ENCODE assay signal across 7 mouse cellular contexts in the genomic region with DNA sequence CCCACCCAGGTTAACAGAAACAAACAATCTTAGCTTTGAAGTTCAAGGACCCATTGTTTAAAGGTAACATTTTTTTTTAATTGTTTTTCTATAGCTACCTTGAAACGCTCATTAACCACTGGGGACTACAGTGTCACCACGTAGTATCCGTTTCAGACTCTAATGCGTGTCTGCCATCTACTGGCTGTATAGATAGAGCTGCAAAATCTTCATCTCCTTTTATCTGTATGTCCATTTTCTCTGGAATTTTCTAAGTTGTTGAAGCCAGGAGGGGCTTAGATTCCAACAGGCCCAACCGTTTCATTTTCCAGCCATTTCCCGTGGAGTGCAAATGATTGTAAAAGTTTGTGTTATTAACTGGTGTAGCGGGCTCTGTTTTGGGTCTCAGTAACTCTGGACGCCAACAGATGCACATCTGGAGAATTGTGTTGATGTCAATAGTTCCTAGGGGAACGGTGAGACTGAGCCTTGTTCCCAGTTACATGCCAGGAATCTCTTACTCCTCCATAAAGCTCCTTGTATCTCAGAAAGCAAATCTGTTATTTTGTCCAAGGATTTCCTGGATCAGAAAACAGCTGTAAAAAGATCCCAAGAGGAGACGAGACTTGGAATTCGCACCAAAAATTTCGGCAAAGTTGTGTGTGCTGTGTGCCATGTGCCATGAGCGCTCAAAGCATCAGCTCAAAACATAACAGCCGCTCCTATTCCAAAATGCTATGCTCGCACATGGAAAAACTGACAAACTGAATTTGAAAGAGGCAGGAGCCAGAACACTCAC.
A peak's percentile ranks its signal among the peaks of the same experiment; 100 is the strongest.
DNase-seq lines count a peak whose midpoint lies in the region; ATAC-seq and TF ChIP-seq lines count a peak whose summit lies in the region.

No protein-coding gene starts in this region.

- no peak for ATAC-seq in kidney, postnatal 0 days (replicated peaks; ENCODE audit: low FRiP score, low read depth)
- ATAC-seq in kidney, embryonic 16.5 days (ENCODE audit: low FRiP score, low TSS enrichment), result no peak
- no peak for ATAC-seq in embryonic facial prominence, embryonic 14.5 days (ENCODE audit: low read depth)

- H3K27me3 ChIP-seq in kidney, postnatal 0 days (ENCODE audit: insufficient read depth, low read length), result no peaks in the 10 kb centered on the region
- no peaks in the 10 kb centered on the region for H3K27me3 ChIP-seq in kidney, embryonic 16.5 days (ENCODE audit: insufficient read depth, low read length)
- no peaks in the 10 kb centered on the region for H3K27me3 ChIP-seq in embryonic facial prominence, embryonic 14.5 days (replicated peaks; ENCODE audit: control insufficient read depth, insufficient read depth, low read length)

- H3K27ac ChIP-seq in kidney, postnatal 0 days, result no peak overlapping the region
- H3K27ac ChIP-seq in kidney, embryonic 16.5 days (ENCODE audit: low read length), result no peak overlapping the region
- peak overlapping the region; percentile 21; the same call in 1 of the 2 replicates for H3K27ac ChIP-seq in embryonic facial prominence, embryonic 14.5 days (replicated peaks; ENCODE audit: low read depth, low read length)

- no peak overlapping the region for H3K4me2 ChIP-seq in kidney, postnatal 0 days (ENCODE audit: low read length)
- H3K4me2 ChIP-seq in kidney, embryonic 16.5 days (replicated peaks; ENCODE audit: low read depth, low read length), result no peak overlapping the region
- H3K4me2 ChIP-seq in embryonic facial prominence, embryonic 14.5 days (ENCODE audit: low read depth, low read length), result no peak overlapping the region

- H3K9me3 ChIP-seq in kidney, postnatal 0 days (replicated peaks; ENCODE audit: low read length), result no peaks in the 10 kb centered on the region
- peaks cover 4% of the 10 kb centered on the region; the same call in 1 of the 2 replicates for H3K9me3 ChIP-seq in kidney, embryonic 16.5 days (ENCODE audit: low read length)
- H3K9me3 ChIP-seq in embryonic facial prominence, embryonic 14.5 days (ENCODE audit: control insufficient read depth, low read length), result no peaks in the 10 kb centered on the region

- no peaks in the 10 kb centered on the region for H3K36me3 ChIP-seq in kidney, postnatal 0 days (ENCODE audit: insufficient read depth, low read length)
- no peaks in the 10 kb centered on the region for H3K36me3 ChIP-seq in kidney, embryonic 16.5 days (ENCODE audit: insufficient read depth, low read length)
- H3K36me3 ChIP-seq in embryonic facial prominence, embryonic 14.5 days (ENCODE audit: control insufficient read depth, insufficient read depth, low read length), result no peaks in the 10 kb centered on the region

- peak; percentile 77 for DNase-seq in kidney, postnatal 0 days (ENCODE audit: low spot score)
- peak; percentile 63 for DNase-seq in R1 (ENCODE audit: low read depth, low spot score)
- DNase-seq in embryonic facial prominence, embryonic 14.5 days (ENCODE audit: low spot score), result peak; percentile 68
- peak; percentile 52 for DNase-seq in kidney, postnatal 14 days
- peak; percentile 20 for DNase-seq in right cerebral cortex, postnatal 36 days (ENCODE audit: low spot score in 2 of 2)
- DNase-seq in lung, postnatal 14 days, result no peak

- WGBS in kidney, postnatal 0 days, result 61% methylated on average over 15 of the region's 15 CpGs
- 65% methylated on average over 15 of the region's 15 CpGs for WGBS in kidney, embryonic 16.5 days
- WGBS in embryonic facial prominence, embryonic 14.5 days, result 52% methylated on average over 15 of the region's 15 CpGs

- no peaks in the 10 kb centered on the region for H3K4me1 ChIP-seq in kidney, postnatal 0 days (replicated peaks; ENCODE audit: insufficient read depth, low read length)
- no peaks in the 10 kb centered on the region for H3K4me1 ChIP-seq in kidney, embryonic 16.5 days (ENCODE audit: insufficient read depth, low read length)
- H3K4me1 ChIP-seq in embryonic facial prominence, embryonic 14.5 days (ENCODE audit: control insufficient read depth, insufficient read depth, low read length), result no peaks in the 10 kb centered on the region

- no peak overlapping the region for H3K9ac ChIP-seq in kidney, postnatal 0 days (ENCODE audit: low read depth, low read length)
- no peak overlapping the region for H3K9ac ChIP-seq in kidney, embryonic 16.5 days (replicated peaks; ENCODE audit: low read length)
- H3K9ac ChIP-seq in embryonic facial prominence, embryonic 14.5 days (ENCODE audit: low read depth, low read length), result no peak overlapping the region

- H3K4me3 ChIP-seq in kidney, postnatal 0 days (replicated peaks; ENCODE audit: low read depth, low read length), result no peak overlapping the region
- no peak overlapping the region for H3K4me3 ChIP-seq in kidney, embryonic 16.5 days (ENCODE audit: low read length)
- H3K4me3 ChIP-seq in embryonic facial prominence, embryonic 14.5 days (ENCODE audit: low read depth, low read length), result no peak overlapping the region

- TF ChIP-seq CTCF in kidney, postnatal 0 days (IDR thresholded peaks at IDR 0.05; ENCODE audit: low read depth), result peak; percentile 78
